ENCODE assay signal across 21 mouse cellular contexts in genomic region chr14:97431221-97431620, GRCm38 (mm10).
A peak's percentile ranks its signal among the peaks of the same experiment; 100 is the strongest.
DNase-seq lines count a peak whose midpoint lies in the region; ATAC-seq and TF ChIP-seq lines count a peak whose summit lies in the region.
"Had no signal": no experiment of that assay in that cellular context is flagged by ENCODE, and none has a peak within 500 bp of the region (broad histone marks: within the 10 kb centered on the region; RNA-seq: fewer than 3 reads in every experiment).

No protein-coding gene starts in this region.

- H3K4me3 ChIP-seq in intestine, postnatal 0 days (ENCODE audit: low read depth, low read length), result no peak overlapping the region
- H3K4me3 ChIP-seq: embryonic facial prominence, embryonic 13.5 days; embryonic facial prominence, embryonic 15.5 days; erythroblast, embryonic 14.5 days; forebrain, embryonic 10.5 days; forebrain, embryonic 13.5 days had no signal

- no peaks in the 10 kb centered on the region for H3K9me3 ChIP-seq in intestine, postnatal 0 days (ENCODE audit: control insufficient read depth)
- H3K9me3 ChIP-seq: embryonic facial prominence, embryonic 13.5 days; embryonic facial prominence, embryonic 15.5 days; forebrain, embryonic 10.5 days; forebrain, embryonic 13.5 days had no signal

- H3K9ac ChIP-seq in intestine, postnatal 0 days (ENCODE audit: low read depth, low read length), result no peak overlapping the region
- H3K9ac ChIP-seq: embryonic facial prominence, embryonic 13.5 days; embryonic facial prominence, embryonic 15.5 days; forebrain, embryonic 13.5 days had no signal

- ATAC-seq in frontal cortex, adult (ENCODE audit: low TSS enrichment), result peak; percentile 93
- ATAC-seq in intestine, postnatal 0 days, result no peak
- ATAC-seq: forebrain, embryonic 13.5 days; forebrain, embryonic 16.5 days had no signal

- H3K4me2 ChIP-seq in intestine, postnatal 0 days (replicated peaks; ENCODE audit: low read depth), result no peak overlapping the region
- H3K4me2 ChIP-seq: embryonic facial prominence, embryonic 13.5 days; embryonic facial prominence, embryonic 15.5 days; forebrain, embryonic 13.5 days had no signal

- H3K36me3 ChIP-seq in intestine, postnatal 0 days (ENCODE audit: control insufficient read depth, insufficient read depth), result no peaks in the 10 kb centered on the region
- H3K36me3 ChIP-seq: embryonic facial prominence, embryonic 13.5 days; embryonic facial prominence, embryonic 15.5 days; forebrain, embryonic 10.5 days had no signal

- no peak for TF ChIP-seq POLR2A in brain, embryonic 14.5 days (IDR thresholded peaks at IDR 0.05; ENCODE audit: borderline replicate concordance, extremely low read depth, insufficient read depth, insufficient read length, poor library complexity, severe bottlenecking)

- no peak overlapping the region for H3K27ac ChIP-seq in intestine, postnatal 0 days (ENCODE audit: low read depth, low read length)
- H3K27ac ChIP-seq: embryonic facial prominence, embryonic 13.5 days; embryonic facial prominence, embryonic 15.5 days; forebrain, embryonic 10.5 days; forebrain, embryonic 13.5 days had no signal

- H3K4me1 ChIP-seq in intestine, postnatal 0 days (replicated peaks; ENCODE audit: control insufficient read depth, insufficient read depth, low read length), result no peaks in the 10 kb centered on the region
- H3K4me1 ChIP-seq: embryonic facial prominence, embryonic 13.5 days; embryonic facial prominence, embryonic 15.5 days had no signal

- no peaks in the 10 kb centered on the region for H3K27me3 ChIP-seq in intestine, postnatal 0 days (replicated peaks; ENCODE audit: control insufficient read depth, insufficient read depth, low read length)
- H3K27me3 ChIP-seq: embryonic facial prominence, embryonic 13.5 days; embryonic facial prominence, embryonic 15.5 days; forebrain, embryonic 13.5 days had no signal

- no peak for TF ChIP-seq CTCF in brain, embryonic 14.5 days (IDR thresholded peaks at IDR 0.05; ENCODE audit: borderline replicate concordance, extremely low read depth, insufficient read depth, insufficient read length)
- no peak for TF ChIP-seq CTCF in intestine, postnatal 0 days (IDR thresholded peaks at IDR 0.05; ENCODE audit: low read depth)

- no peak for DNase-seq in frontal cortex, postnatal 25 days (ENCODE audit: low spot score in 2 of 2)
- DNase-seq in brain, embryonic 14.5 days (ENCODE audit: low read depth), result peak; percentile 38
- DNase-seq in kidney, adult 18-20 months, result no peak
- DNase-seq: adrenal gland, adult 2 months; adrenal gland, postnatal 10 days; adrenal gland, postnatal 25 days; cerebellum, adult 11 months; cerebellum, adult 18-20 months; cerebellum, adult 8-10 months; cerebellum, adult 9-11 months; cerebellum, postnatal 14 days; cerebellum, postnatal 36 days; embryo, embryonic 11 days had no signal

- 90% methylated on average over 3 of the region's 3 CpGs for WGBS in intestine, postnatal 0 days
